Mouse (Mus musculus) MEL (cell line): Measurements from ENCODE around the gene Gmps. TPM values are rescaled to one million over a fixed set of nuclear protein-coding genes. Genes with fewer than 3 reads are reported as not detected.

Source experiments
- DNase-seq: peaks from one replicate; pipeline ENCODE4 v3.0.0; 2011; ENCODE audit warnings: low read depth, low spot score
- H3K27ac ChIP-seq: 2 replicates; pipeline ENCODE4 v1.5.1; 2012; ENCODE audit warnings: low read depth, mild to moderate bottlenecking, control low read depth, low read length, moderate library complexity; ENCODE audit not compliant: control insufficient read depth
- H3K27me3 ChIP-seq, 2 experiments: fragments of 150-350 bp in 1 of 2; sonication (generic) in 1 of 2; 2 replicates each; pipeline ENCODE4 v1.6.1; 2012; ENCODE audit warnings: low read length in 2 of 2, mild to moderate bottlenecking in 2 of 2, improper control_type of control experiment in 1 of 2, moderate library complexity in 1 of 2; ENCODE audit not compliant: insufficient read depth in 2 of 2, control insufficient read depth in 1 of 2
- H3K36me3 ChIP-seq, 2 experiments: 2 replicates each; pipeline ENCODE4 v1.6.1; 2012 to 2014; ENCODE audit warnings: low read length in 2 of 2, improper control_type of control experiment in 1 of 2, inconsistent platforms in 1 of 2, mild to moderate bottlenecking in 1 of 2; ENCODE audit not compliant: insufficient read depth in 2 of 2, control insufficient read depth in 1 of 2
- H3K4me1 ChIP-seq, 2 experiments: fragments of 150-350 bp in 1 of 2; sonication (generic) in 1 of 2; 2 replicates each; pipeline ENCODE4 v1.6.1; 2012; ENCODE audit warnings: low read length in 2 of 2, improper control_type of control experiment in 1 of 2, mild to moderate bottlenecking in 1 of 2; ENCODE audit not compliant: insufficient read depth in 2 of 2, control insufficient read depth in 1 of 2
- H3K4me3 ChIP-seq, 2 experiments: fragments of 150-350 bp in 1 of 2; sonication (generic) in 1 of 2; 2 replicates each; pipeline ENCODE4 v1.5.1; 2012; ENCODE audit warnings: low read depth in 2 of 2, low read length in 2 of 2, mild to moderate bottlenecking in 2 of 2, moderate library complexity in 2 of 2, control low read depth in 1 of 2, improper control_type of control experiment in 1 of 2; ENCODE audit not compliant: control insufficient read depth in 1 of 2, insufficient read depth in 1 of 2
- H3K79me2 ChIP-seq: 2 replicates; pipeline ENCODE4 v1.6.1; 2012; ENCODE audit warnings: mild to moderate bottlenecking, low read length, moderate library complexity; ENCODE audit not compliant: control insufficient read depth, poor library complexity, insufficient read depth
- H3K9ac ChIP-seq: 2 replicates; pipeline ENCODE4 v1.6.1; 2012; ENCODE audit warnings: low read depth, mild to moderate bottlenecking, control low read depth, low read length, moderate library complexity; ENCODE audit not compliant: control insufficient read depth, poor library complexity, severe bottlenecking
- H3K9me3 ChIP-seq: fragments of 150-350 bp; sonication (generic); replicated peaks from 2 replicates; pipeline ENCODE4 v1.6.1; 2012; ENCODE audit warnings: mild to moderate bottlenecking, low read length, improper control_type of control experiment, moderate library complexity; ENCODE audit not compliant: insufficient read depth
- CHD2 ChIP-seq: IDR thresholded peaks from 2 replicates; pipeline ENCODE4 v1.6.1; 2011; ENCODE audit warnings: low read length, improper control_type of control experiment
- E2F4 ChIP-seq: IDR thresholded peaks from 2 replicates; pipeline ENCODE4 v1.6.1; 2011; ENCODE audit warnings: low read depth, low read length, improper control_type of control experiment, borderline replicate concordance
- EP300 ChIP-seq, 2 experiments: IDR thresholded peaks; 2 replicates each; pipeline ENCODE4 v1.6.1; 2011; ENCODE audit warnings: improper control_type of control experiment in 2 of 2, low read length in 2 of 2, low read depth in 1 of 2, mild to moderate bottlenecking in 1 of 2
- HCFC1 ChIP-seq: IDR thresholded peaks from 2 replicates; pipeline ENCODE4 v1.6.1; 2012; ENCODE audit warnings: low read depth, mild to moderate bottlenecking, inconsistent platforms, low read length, improper control_type of control experiment, moderate library complexity
- JUND ChIP-seq: IDR thresholded peaks from 2 replicates; pipeline ENCODE4 v1.6.1; 2011; ENCODE audit warnings: low read depth, mild to moderate bottlenecking, improper control_type of control experiment, low read length
- MXI1 ChIP-seq: IDR thresholded peaks from 2 replicates; pipeline ENCODE4 v1.6.1; 2011; ENCODE audit warnings: mild to moderate bottlenecking, low read depth, low read length, improper control_type of control experiment
- MYC ChIP-seq: IDR thresholded peaks from 2 replicates; pipeline ENCODE4 v1.6.1; 2011; ENCODE audit warnings: low read depth, mild to moderate bottlenecking, low read length, improper control_type of control experiment, moderate library complexity
- POLR2AphosphoS2 ChIP-seq: IDR thresholded peaks from 2 replicates; pipeline ENCODE4 v1.6.1; 2011; ENCODE audit warnings: low read length, improper control_type of control experiment
- RAD21 ChIP-seq: IDR thresholded peaks from 2 replicates; pipeline ENCODE4 v1.6.1; 2011; ENCODE audit warnings: mild to moderate bottlenecking, low read depth, low read length, improper control_type of control experiment
- SMC3 ChIP-seq: IDR thresholded peaks from 2 replicates; pipeline ENCODE4 v1.6.1; 2011; ENCODE audit warnings: low read depth, low read length, improper control_type of control experiment
- TAL1 ChIP-seq: IDR thresholded peaks from 2 replicates; pipeline ENCODE4 v1.6.1; 2012; ENCODE audit warnings: mild to moderate bottlenecking, inconsistent platforms, low read length, moderate library complexity, mixed read lengths
- TBP ChIP-seq: IDR thresholded peaks from 2 replicates; pipeline ENCODE4 v1.8.0; 2011; ENCODE audit warnings: low read depth, low read length, improper control_type of control experiment
- TCF12 ChIP-seq: IDR thresholded peaks from 2 replicates; pipeline ENCODE4 v1.6.1; 2014; ENCODE audit warnings: low read depth, mild to moderate bottlenecking, inconsistent platforms, low read length, improper control_type of control experiment, moderate library complexity
- USF2 ChIP-seq, 2 experiments: IDR thresholded peaks; 2 replicates each; pipeline ENCODE4 v1.6.1; 2011 to 2012; ENCODE audit warnings: improper control_type of control experiment in 2 of 2, low read length in 2 of 2, borderline replicate concordance in 1 of 2, inconsistent platforms in 1 of 2, low read depth in 1 of 2, mild to moderate bottlenecking in 1 of 2; ENCODE audit not compliant: insufficient read depth in 1 of 2
- ZKSCAN1 ChIP-seq: IDR thresholded peaks from 2 replicates; pipeline ENCODE4 v1.6.1; 2012; ENCODE audit warnings: low read depth, mild to moderate bottlenecking, inconsistent platforms, low read length, improper control_type of control experiment, moderate library complexity
- ZNF384 ChIP-seq: IDR thresholded peaks from 2 replicates; pipeline ENCODE4 v1.6.1; 2012; ENCODE audit warnings: low read depth, mild to moderate bottlenecking, inconsistent platforms, low read length, improper control_type of control experiment
- polyA plus RNA-seq, 2 experiments: library from polyadenylated mRNA; stranded (reverse) in 1 of 2; unstranded in 1 of 2; fragments of >175 nt in 1 of 2; fragments of >200 nt in 1 of 2; gene quantifications; 2 replicates each; pipeline versions ENCODE4 v1.2.1 to v1.2.4; 2012; ENCODE audit warnings: low replicate concordance in 2 of 2, low read depth in 1 of 2; ENCODE audit not compliant: insufficient read length in 2 of 2, insufficient read depth in 1 of 2, missing spikeins in 1 of 2
- total RNA-seq: library from RNA; depleted of rRNA; stranded (reverse); fragments of 300-350 nt; gene quantifications from 2 replicates; pipeline ENCODE4 v1.2.3, GENCODE M21; 2012

Gmps gene
- total and polyA plus RNA-seq, 3 experiments = 31.6 to 59.3 (median 41.8) TPM

DNA sequence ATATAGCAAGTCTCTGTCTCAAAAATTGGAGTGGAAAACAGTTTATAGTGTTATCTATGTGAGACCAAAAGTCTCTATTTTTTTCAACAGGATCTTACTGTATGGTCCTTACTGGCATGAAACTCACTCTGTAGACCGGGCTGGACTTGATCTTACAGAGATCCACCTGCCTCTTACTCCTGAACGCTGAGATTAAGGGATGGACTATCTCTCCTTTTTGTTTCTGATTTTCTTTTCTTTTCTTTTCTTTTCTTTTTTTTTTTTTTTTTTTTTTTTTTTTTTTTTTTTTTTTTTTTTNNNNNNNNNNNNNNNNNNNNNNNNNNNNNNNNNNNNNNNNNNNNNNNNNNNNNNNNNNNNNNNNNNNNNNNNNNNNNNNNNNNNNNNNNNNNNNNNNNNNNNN lies 10.0 kb upstream of the Gmps start:
- TF ChIP-seq HCFC1 (no peak), POLR2AphosphoS2 (no peak), E2F4 (no peak), ZNF384 (peak; percentile 48), ZKSCAN1 (no peak), RAD21 (no peak), JUND (no peak), MXI1 (no peak)
- Histone ChIP-seq H3K9me3 (no peaks in the 10 kb centered on the region), H3K27ac (no peak overlapping the region), H3K4me3 (no peak overlapping the region), H3K79me2 (peaks cover 28% of the 10 kb centered on the region), H3K9ac (no peak overlapping the region), H3K27me3 (no peaks in the 10 kb centered on the region), H3K36me3 (peaks cover 0 to 26% of the 10 kb centered on the region in 2 experiments; a peak in 3 of 4 replicates), H3K4me1 (peaks cover 7 to 9% of the 10 kb centered on the region in 2 experiments; a peak in 3 of 4 replicates)
- DNase-seq = no peak

DNA sequence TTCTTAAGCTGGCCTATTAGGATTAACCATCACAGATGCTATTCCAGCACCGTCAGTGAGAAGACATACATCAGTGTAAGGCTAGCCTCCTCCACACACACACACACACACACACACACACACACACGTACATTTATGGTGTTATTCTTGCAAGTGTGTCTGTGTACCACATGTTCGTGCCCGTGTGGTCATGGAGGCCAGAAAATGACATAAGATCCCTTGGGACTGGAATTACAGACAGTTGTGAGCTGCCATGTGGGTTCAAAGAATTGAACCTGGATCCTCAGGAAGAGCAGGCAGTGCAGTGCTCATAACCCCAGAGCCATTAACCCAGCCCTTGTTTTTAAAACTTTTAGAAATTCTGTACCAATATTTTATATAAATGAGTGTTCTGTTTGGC lies 2.0 kb downstream of the Gmps start:
- Histone ChIP-seq H3K79me2 (peaks cover 44% of the 10 kb centered on the region), H3K27ac (no peak overlapping the region), H3K36me3 (peaks cover 22 to 30% of the 10 kb centered on the region in 2 experiments), H3K27me3 (no peaks in the 10 kb centered on the region), H3K4me3 (peak overlapping the region; percentile 47 to 81; a peak in 2 of 4 replicates), H3K9me3 (no peaks in the 10 kb centered on the region), H3K4me1 (peaks cover 10 to 19% of the 10 kb centered on the region in 2 experiments), H3K9ac (peak overlapping the region; percentile 97)
- TF ChIP-seq MXI1 = 0 out of 2 replicates have a peak, but pooled peaks have one; percentile 18
- TF ChIP-seq ZNF384 = no peak
- no peak for DNase-seq

- peaks cover 31 to 66% of the 10 kb centered on the region in 2 experiments for H3K36me3 ChIP-seq
These were observed 10.8 kb downstream of the Gmps start for GRCm38 (mm10) chr3:63986656-63987055.

More at GRCm38 (mm10) chr3:63986656-63987055, 10.8 kb downstream of the Gmps start:
- TF ChIP-seq TCF12 (no peak), USF2 (IDR thresholded peaks at IDR 0.05; ENCODE audit: borderline replicate concordance in 1 of 2, insufficient read depth in 1 of 2, low read depth in 1 of 2, low read length in 2 of 2) (no peak), MXI1 (0 out of 2 replicates have a peak, but pooled peaks have one; percentile 28), TAL1 (no peak), CHD2 (no peak), TBP (no peak), SMC3 (no peak), MYC (peak; percentile 69; the same call in 1 of the 2 replicates), EP300 (IDR thresholded peaks at IDR 0.05; ENCODE audit: low read depth in 1 of 2, low read length in 2 of 2) (peak in 1 of 2 experiments; percentile 29; a peak in 1 of 4 replicates)
- H3K79me2 ChIP-seq = peaks cover 2% of the 10 kb centered on the region; the same call in 1 of the 2 replicates
- H3K4me1 ChIP-seq = no peaks in the 10 kb centered on the region; a peak in 2 of 4 replicates
- DNase-seq = peak; percentile 75
- no peak overlapping the region for H3K9ac ChIP-seq
- H3K27me3 ChIP-seq = no peaks in the 10 kb centered on the region
- no peak overlapping the region for H3K4me3 ChIP-seq
- H3K27ac ChIP-seq = no peak overlapping the region
- H3K9me3 ChIP-seq = no peaks in the 10 kb centered on the region
